Mouse (Mus musculus) right cerebral cortex, postnatal 14 days (tissue): Measurements from ENCODE around the gene Myh9.
A peak's percentile ranks its signal among the peaks of the same experiment; 100 is the strongest.

Experiments used
- DNase-seq: peaks from one replicate; pipeline ENCODE4 v3.0.0; 2022

Myh9 gene

DNA sequence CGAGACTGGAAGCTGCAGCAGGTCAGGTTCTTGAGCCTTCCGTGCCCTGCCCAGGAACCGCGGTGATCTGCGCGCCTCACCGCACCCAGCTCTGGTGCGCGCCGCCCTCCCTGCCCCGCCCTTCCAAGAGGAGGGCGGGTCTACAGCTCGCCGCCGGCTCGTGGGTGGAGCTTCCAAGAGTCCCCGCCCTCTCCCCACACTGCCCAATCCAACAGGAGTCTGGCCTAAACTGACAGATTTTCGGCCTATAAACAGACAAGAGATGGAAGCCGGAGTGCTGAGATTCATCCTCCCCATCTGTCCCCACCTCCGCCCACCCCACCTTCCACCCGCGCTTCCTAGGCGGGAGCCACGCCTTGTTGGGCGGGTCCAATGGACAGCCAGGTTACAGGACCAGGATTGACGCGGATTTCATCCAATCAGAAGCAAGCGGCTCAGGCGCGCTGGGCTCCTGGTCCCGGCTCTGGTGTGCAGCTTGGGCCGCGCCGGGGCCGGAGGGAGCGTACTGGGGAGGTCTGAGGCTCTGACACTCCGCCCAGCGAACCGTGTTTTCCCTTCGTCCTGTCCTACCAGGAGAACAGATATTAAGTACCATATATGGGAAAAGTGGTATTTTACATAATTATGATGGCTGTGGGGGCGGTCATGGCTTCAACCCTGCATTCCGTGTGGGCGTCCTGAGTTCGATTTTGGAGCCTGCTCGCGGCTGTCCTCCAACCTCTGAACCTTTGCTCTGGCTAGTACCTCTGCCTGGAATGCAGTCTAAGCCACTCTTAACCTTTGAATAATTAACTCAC, at the start of gene Myh9:
Gene Myh9, minus strand, starts transcription at position 129 of the 797 bp plus-strand sequence.
- peak; percentile 100 for DNase-seq

GRCm38 (mm10) chr15:77891766-77892165, 49.8 kb upstream of the Myh9 start:
- DNase-seq, result no peak

DNA sequence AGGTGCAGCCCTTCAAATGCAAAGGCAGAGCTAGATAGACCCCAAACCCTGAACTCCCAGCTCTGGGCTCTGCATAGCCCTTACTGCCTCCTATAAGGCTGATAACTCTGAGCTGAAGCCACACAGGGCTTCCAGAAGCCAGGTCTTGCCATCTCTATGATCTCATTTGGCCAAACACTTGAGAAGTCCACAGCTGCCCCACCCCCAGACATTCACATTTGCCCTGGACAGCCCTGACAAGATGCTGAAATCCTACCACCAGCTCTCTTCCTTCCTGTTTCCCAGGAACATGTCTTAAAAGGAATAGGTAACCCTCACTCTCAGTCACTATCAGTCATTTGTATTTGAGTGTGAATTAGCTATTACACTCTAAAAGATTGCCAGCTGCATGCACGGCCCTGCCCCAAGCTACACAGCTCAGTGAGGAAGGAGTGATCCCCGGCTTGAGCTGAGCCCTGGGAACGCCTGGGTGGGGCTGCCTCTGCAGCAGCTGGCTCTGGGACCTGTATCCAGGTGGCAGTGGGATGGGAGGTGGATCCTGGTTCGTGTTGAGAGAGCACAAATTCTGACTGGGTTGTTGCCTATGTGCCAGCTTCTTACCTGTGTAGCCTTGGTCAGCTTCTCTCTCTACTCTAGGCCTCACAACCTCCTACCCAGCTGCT, 47.9 kb upstream of the Myh9 start:
- DNase-seq, result no peak

GRCm38 (mm10) chr15:77888286-77888685, 46.3 kb upstream of the Myh9 start:
- DNase-seq, result no peak

DNA sequence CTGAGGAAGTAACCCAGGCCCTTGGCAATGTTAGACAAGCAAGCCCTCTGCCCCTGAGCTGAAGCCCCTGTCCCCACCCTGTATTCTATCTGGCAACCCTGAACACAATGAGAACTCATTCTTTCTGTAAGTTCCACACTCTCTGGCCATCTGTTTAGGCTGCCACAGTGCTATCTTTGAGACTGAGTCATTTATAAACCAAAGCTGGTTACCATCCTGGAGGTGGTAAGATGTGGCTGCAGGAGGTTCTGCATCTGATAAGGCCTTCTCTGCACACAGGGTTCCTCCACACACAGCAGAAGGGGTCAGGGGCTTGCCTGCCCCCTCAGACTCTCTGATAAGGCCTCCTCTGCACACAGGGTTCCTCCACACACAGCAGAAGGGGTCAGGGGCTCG, 45.1 kb upstream of the Myh9 start:
- DNase-seq, result no peak

GRCm38 (mm10) chr15:77886369-77887092, 44.6 kb upstream of the Myh9 start:
- DNase-seq, result no peak

GRCm38 (mm10) chr15:77885945-77886344, 44.0 kb upstream of the Myh9 start:
- no peak for DNase-seq

DNA sequence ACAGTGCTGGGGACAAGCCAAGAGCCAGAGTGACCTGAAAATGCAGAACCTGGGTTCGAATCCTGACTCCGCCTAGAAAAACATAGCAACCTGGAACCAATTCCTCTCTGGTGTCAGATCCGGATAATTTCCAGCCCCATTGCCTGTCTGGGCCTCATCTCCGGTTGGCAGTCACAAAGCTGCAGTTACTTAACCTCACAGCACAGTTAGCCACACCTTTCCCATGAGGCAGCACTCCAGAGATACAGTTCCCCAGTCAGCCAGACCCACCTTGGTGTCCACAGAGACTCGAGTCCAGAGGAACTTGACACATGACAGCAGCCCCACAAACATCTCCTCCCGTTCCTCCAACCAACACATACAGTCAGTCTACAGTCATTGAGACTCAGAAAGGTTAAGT, 43.2 kb upstream of the Myh9 start:
- no peak for DNase-seq

GRCm38 (mm10) chr15:77883697-77884010, 41.7 kb upstream of the Myh9 start:
- no peak for DNase-seq

GRCm38 (mm10) chr15:77882797-77883696, 41.1 kb upstream of the Myh9 start:
- DNase-seq, result no peak

- no peak for DNase-seq
Observed at GRCm38 (mm10) chr15:77882297-77882696, 40.3 kb upstream of the Myh9 start.

DNA sequence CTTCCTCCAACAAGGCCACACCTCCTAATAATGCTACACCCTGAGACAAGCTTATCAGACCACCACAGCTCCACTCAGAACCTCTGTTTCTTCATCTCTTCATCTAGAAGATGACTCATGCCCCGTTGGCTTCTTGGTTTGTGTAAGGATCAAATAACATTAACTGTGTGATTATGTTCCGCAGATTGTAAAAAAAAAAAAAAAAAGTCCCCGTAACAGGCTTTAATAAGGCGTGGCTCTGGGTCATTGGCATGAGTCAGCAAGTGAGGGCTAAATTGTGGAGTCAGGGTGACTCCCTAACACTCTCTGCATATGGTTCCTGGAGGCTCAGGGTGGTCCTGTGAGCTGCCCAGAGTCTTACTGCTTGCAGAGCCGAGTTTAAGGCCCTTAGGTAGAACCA, 39.7 kb upstream of the Myh9 start:
- DNase-seq, result no peak

DNA sequence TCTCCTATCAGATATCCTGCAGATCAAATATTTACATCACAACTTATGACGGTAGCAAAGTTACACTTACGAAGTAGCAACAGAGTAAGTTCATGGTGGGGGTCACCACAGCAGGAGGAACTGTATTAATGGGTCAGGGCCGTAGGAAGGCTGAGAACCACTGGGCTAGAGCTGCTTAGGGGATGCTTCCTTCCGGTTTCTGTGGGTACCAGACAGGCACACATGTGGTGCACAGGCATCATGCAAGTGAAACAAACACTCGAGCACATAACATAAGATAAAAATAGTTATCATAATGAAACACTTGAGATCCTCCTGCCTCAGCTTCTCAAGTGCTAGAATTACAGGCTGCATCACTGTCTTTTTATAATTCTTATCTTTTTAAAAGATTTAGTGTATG, 38.8 kb upstream of the Myh9 start:
- DNase-seq, result no peak

- no peak for DNase-seq
Observed at GRCm38 (mm10) chr15:77879756-77880155, 37.8 kb upstream of the Myh9 start.

GRCm38 (mm10) chr15:77877209-77877608, 35.2 kb upstream of the Myh9 start:
- DNase-seq, result no peak

GRCm38 (mm10) chr15:77876716-77877115, 34.7 kb upstream of the Myh9 start:
- DNase-seq, result no peak

- no peak for DNase-seq
Observed at GRCm38 (mm10) chr15:77875953-77876352, 34.0 kb upstream of the Myh9 start.

DNA sequence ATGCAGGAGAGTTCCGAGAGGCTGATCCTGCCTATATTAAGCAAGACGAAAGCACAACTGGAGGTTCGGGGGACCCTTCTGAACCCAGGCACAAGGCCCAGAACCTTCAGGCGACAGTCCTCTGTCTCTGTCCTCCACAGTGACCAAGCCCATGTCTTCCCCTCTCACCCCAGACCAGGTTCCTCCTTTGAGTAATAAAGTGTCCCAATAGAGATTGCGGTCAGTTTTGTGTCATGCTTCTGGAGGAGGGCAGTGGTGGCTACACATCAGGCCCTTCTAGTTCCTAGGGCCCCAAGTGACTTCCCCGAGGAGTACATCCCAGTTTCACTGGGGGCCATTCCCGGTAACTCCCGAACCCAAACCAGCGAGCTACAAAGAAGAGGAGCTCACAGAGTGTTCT, 32.8 kb upstream of the Myh9 start:
- no peak for DNase-seq

DNA sequence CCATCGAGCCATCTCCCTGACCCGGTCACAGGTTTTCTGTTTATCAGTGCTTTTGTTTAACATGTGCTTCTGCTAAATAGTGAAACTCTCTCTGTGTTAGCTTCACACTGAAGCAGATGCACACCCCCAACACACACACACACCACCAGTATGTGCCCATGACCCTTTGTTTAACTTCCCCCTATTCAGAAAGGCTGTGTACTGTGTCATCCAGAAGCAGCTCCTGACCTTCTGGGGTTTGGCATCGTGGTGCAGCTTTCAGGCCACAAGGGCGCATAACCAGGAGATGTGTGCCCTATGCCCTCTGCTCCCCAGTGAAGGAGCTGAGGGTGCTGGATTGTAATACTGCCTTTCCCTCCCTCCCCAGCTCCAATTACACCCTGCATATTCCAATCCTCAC, 32.3 kb upstream of the Myh9 start:
- DNase-seq, result no peak

DNA sequence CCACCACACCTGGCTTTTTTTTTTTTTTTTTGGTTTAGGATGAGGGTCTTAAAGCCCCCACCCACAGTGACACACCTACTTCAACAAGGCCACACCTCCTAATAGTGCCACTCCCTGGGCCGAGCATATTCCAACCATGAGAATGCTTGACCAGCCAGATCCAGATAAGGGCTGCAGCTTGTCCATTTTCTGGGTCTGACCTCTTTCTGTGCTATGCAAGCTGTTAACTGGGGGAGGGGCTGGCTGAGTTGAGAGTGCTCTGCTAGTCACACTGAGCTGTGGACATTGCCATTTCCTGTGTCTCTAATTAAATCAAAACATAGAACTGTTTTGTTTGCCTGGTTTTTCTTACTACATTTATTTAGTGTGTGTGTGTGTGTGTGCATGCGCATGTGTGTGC, 31.6 kb upstream of the Myh9 start:
- no peak for DNase-seq

DNA sequence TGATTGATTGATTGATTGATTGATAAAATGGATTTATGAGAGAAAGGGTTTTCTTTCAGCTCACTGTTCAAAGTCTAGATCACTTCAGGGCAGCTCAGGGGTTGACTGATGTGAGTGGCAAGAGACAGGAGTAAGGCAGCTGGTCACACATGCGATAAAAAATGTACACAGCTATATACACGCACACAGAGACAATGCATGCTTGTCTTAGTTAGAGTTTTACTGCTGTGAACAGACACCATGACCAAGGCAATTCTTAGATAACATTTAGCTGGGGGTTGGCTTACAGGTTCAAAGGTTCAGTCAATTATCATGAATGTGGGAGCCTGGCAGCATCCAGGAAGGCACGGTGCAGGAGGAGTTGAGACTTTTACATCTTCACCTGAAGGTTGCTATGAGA, 31.0 kb upstream of the Myh9 start:
- no peak for DNase-seq

- no peak for DNase-seq
Observed at GRCm38 (mm10) chr15:77868340-77868739, 26.4 kb upstream of the Myh9 start.
